Comparison of ENCODE assay signal across 8 mouse cellular contexts in genomic region chr9:119063036-119063644, GRCm38 (mm10). TPM values are rescaled to one million over a fixed set of nuclear protein-coding genes. Genes with fewer than 3 reads are reported as not detected.
DNase-seq lines count a peak whose midpoint lies in the region; ATAC-seq and TF ChIP-seq lines count a peak whose summit lies in the region.
"Had no signal": no experiment of that assay in that cellular context is flagged by ENCODE, and none has a peak within 500 bp of the region (broad histone marks: within the 10 kb centered on the region; RNA-seq: fewer than 3 reads in every experiment).

No protein-coding gene starts in this region.

- no peak for TF ChIP-seq CTCF in liver, embryonic 14.5 days (IDR thresholded peaks at IDR 0.05; ENCODE audit: low read depth)

- 22% methylated on average over 19 of the region's 19 CpGs for WGBS in liver, embryonic 14.5 days (ENCODE audit: insufficient replicate concordance)

- H3K36me3 ChIP-seq in liver, embryonic 14.5 days (replicated peaks; ENCODE audit: control insufficient read depth, insufficient read depth, low read depth) = no peaks in the 10 kb centered on the region

- 0 out of 4 replicates have a peak overlapping the region, but pooled peaks of 1 of the 2 experiments have one; percentile 4 for H3K4me3 ChIP-seq in liver, embryonic 14.5 days (ENCODE audit: insufficient read depth in 1 of 2, low read depth in 2 of 2, low read length in 2 of 2)
- H3K4me3 ChIP-seq: myocyte had no signal

- peak overlapping the region; percentile 28 for H3K4me2 ChIP-seq in liver, embryonic 14.5 days (ENCODE audit: low read depth)

- H3K4me1 ChIP-seq in liver, embryonic 14.5 days (replicated peaks; ENCODE audit: control insufficient read depth in 2 of 2, insufficient read depth in 2 of 2, low read length in 1 of 2) = no peaks in the 10 kb centered on the region; a peak in 2 of 4 replicates

- no peaks in the 10 kb centered on the region for H3K27me3 ChIP-seq in liver, embryonic 14.5 days (ENCODE audit: control insufficient read depth, insufficient read depth, low read length)

- no peaks in the 10 kb centered on the region for H3K9me3 ChIP-seq in liver, embryonic 14.5 days (ENCODE audit: control insufficient read depth, low read length)

- TF ChIP-seq EP300 in liver, embryonic 14.5 days (IDR thresholded peaks at IDR 0.05; ENCODE audit: low read depth) = no peak

- H3K9ac ChIP-seq in liver, embryonic 14.5 days (replicated peaks) = no peak overlapping the region

- 0 out of 2 replicates have a peak, but pooled peaks have one; percentile 10 for ATAC-seq in liver, embryonic 14.5 days (ENCODE audit: insufficient read depth)

- DNase-seq in thymus, postnatal 4 days = peak; percentile 48
- no peak for DNase-seq in thymus, adult 18-20 months
- peak; percentile 51 for DNase-seq in induced T-regulatory cell, adult 2 months (ENCODE audit: low read depth)
- DNase-seq in liver, embryonic 14.5 days (ENCODE audit: low read depth in 3 of 3, low spot score in 3 of 3) = no peak
- no peak for DNase-seq in layer of hippocampus, postnatal 10 days (ENCODE audit: low spot score in 2 of 2)
- no peak for DNase-seq in yolk sac, embryonic 10.5 days (ENCODE audit: low spot score)
- DNase-seq in cerebellum, postnatal 36 days = no peak

- no peak overlapping the region for H3K27ac ChIP-seq in liver, embryonic 14.5 days

RNA-seq across cellular contexts. Expression of gene Vill, which starts 10.6 kb away (rescaled TPM):
- 9.7 and 10.4 TPM in 2 replicates for polyA plus RNA-seq in liver, embryonic 14.5 days (2012; rRNA removed)
- polyA plus RNA-seq in liver, embryonic 14.5 days (2014; fragmentation: Nextera tagmentation; extraction: Ambion mirVana) = 7.4 and 8.4 TPM in 2 replicates
- 1 to 10 TPM in 1 of 2 experiments, under 1 TPM in 1; 0.78 to 1.3 TPM for total RNA-seq in layer of hippocampus, postnatal 10 days (2021)

RNA-seq across cellular contexts. Expression of gene Plcd1, which starts 30.2 kb away (rescaled TPM):
- polyA plus RNA-seq in liver, embryonic 14.5 days (2012; rRNA removed) = 0.97 and 1.1 TPM in 2 replicates
- 0.95 and 1.2 TPM in 2 replicates for polyA plus RNA-seq in liver, embryonic 14.5 days (2014; fragmentation: Nextera tagmentation; extraction: Ambion mirVana)
- 10 to 100 TPM; 10.8 to 12.1 TPM for total RNA-seq in layer of hippocampus, postnatal 10 days (2021)

RNA-seq across cellular contexts. Expression of gene Dlec1, which starts 39.1 kb away (rescaled TPM):
- 0.04 and 0.06 TPM in 2 replicates for polyA plus RNA-seq in liver, embryonic 14.5 days (2012; rRNA removed)
- 0.04 TPM in 1 of 2 replicates, not detected in the other for polyA plus RNA-seq in liver, embryonic 14.5 days (2014; fragmentation: Nextera tagmentation; extraction: Ambion mirVana)
- 1 to 10 TPM; 1.8 to 2.7 TPM for total RNA-seq in layer of hippocampus, postnatal 10 days (2021)

Comparison
In these comparisons a context has a peak if more than half of its experiments do, and no peak if none do; other contexts are left out.
1. DNase-seq: peak in thymus, postnatal 4 days (single experiment) and induced T-regulatory cell, adult 2 months (single experiment); none in thymus, adult 18-20 months (0 of 2), liver, embryonic 14.5 days (0 of 3), layer of hippocampus, postnatal 10 days (0 of 2), yolk sac, embryonic 10.5 days (single experiment) and cerebellum, postnatal 36 days (0 of 2).